Mouse (Mus musculus): ENCODE measurements at regions not wholly inside any gene's neighbourhood (a gene's known extent, or its start where the extent isn't known, plus 50 kb on each side); places are given as distances from the start of the nearest gene placed in this dataset.

DNA sequence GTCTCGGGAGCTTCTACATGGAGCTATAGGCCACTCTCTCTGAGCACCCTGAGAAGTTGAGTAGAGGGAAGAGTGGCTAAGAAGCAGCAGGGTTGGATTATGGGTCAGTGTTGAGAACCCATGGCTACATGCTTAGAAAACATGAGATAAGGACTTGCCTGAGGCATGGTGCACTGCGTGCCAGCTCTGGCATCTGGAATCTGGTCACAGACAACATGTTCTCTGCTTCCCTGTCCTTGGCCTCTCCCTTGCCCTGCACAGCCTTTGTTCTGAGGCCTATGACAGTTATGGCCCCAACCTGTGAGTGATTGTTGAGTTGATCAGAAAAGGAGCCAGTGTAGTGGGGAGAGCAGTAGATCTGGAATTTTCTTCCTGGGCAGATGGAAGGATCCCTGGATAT, 409.1 kb upstream of the Cdh4 start:
- DNase-seq: no peak

DNA sequence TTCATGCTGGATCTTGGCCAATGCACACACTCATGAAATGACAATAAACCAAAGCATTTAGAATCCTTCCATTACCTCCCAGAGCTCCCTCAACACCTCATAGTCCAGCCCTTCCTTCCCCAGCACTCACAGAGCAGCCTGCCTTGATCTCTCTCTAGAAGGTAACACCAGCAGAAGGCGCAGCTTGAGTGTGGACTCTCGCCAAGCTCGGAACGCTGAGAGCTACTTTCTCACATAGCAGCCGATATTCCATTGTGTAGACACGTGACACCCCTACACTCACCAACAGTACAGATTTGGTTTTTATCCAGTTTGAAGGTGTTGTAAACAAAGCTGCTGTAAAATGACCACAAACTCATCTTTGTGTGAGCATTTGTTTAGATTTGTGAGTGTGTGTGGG, 406.8 kb upstream of the Cdh4 start:
- no peak for DNase-seq

DNA sequence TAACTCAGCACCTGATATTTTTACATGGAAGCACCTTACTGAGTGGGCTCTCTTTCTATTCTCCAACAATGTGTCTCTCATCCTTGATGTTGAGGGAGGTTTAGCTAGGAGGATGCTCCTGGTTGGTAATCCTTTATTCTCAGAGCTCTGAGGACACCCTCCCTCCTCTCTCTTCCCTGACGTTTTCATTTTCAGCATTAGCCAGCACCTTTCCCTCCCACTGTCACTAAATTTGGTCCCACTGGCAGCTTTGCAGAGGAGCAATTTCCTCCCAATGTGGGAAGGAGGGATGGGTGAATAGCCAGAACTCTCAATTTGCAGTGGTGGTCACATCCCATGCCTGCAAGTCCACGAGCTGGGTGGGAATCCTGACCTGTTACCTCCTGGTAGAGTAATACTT, 402.5 kb upstream of the Cdh4 start:
- no peak for DNase-seq

DNA sequence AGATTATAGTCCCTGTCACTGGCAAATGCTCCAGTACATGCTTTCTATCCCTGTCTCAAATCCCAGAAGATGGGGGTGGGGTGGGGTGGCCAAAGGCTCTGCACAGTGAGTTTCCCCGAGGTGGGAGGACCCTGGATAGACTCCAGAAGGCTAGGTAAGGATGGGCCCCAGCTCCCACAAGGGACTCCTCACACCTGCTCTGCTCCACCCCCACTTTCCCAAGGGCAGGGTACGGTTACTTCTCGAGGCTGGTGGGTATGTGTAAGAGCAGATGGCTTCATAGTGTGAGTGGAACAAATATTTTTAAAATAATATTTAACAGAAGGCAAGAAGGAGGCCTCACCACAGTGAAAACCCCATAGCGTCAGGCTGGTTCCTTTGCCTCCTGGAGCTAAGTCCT, 398.6 kb upstream of the Cdh4 start:
- DNase-seq: no peak

DNA sequence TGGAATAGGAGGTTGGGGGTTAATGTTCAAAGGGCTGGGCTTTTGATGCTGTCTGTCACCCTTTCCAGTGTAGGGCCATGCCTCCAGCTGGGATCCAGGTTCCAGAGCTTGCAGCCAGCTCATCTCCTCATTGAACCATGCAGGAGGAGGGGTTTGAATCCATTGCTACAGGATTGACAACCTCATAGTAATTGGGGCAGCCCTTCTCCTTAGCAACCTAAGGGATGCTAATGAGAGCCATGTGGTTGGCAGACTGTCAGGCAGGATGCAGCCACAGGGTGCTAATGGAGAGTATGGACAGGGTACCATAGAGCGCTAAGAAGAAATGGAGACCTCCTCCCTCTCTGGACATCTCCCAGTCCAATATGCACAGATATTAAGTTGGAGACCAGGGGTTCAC, 396.9 kb upstream of the Cdh4 start:
- DNase-seq: no peak

DNA sequence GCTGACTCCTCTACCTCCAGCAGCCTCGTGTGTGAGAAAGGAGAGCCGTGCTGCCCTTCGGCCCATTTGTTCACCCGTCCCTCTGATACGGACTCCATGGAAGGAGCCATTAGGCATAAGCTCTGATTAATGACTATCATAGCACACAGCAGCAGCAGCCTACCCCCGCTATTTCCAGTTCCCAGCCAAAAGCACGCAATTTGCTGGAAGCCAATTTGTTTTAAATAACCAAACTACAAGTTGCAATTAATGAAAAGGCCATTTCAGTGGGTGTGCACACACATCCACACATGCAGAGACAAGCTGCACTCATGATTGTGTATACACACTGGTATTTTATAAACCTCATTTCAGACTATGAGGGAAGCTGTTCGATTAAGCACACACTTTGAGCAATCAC, 387.8 kb upstream of the Cdh4 start:
- DNase-seq: no peak

GRCm38 (mm10) chr2:179064616-179065015, 377.6 kb upstream of the Cdh4 start:
- DNase-seq: no peak

- no peak for DNase-seq
Measured at GRCm38 (mm10) chr2:179069520-179069919, 372.7 kb upstream of the Cdh4 start.

- DNase-seq: peak; percentile 65
Measured at GRCm38 (mm10) chr2:179070346-179070745, 371.9 kb upstream of the Cdh4 start.

DNA sequence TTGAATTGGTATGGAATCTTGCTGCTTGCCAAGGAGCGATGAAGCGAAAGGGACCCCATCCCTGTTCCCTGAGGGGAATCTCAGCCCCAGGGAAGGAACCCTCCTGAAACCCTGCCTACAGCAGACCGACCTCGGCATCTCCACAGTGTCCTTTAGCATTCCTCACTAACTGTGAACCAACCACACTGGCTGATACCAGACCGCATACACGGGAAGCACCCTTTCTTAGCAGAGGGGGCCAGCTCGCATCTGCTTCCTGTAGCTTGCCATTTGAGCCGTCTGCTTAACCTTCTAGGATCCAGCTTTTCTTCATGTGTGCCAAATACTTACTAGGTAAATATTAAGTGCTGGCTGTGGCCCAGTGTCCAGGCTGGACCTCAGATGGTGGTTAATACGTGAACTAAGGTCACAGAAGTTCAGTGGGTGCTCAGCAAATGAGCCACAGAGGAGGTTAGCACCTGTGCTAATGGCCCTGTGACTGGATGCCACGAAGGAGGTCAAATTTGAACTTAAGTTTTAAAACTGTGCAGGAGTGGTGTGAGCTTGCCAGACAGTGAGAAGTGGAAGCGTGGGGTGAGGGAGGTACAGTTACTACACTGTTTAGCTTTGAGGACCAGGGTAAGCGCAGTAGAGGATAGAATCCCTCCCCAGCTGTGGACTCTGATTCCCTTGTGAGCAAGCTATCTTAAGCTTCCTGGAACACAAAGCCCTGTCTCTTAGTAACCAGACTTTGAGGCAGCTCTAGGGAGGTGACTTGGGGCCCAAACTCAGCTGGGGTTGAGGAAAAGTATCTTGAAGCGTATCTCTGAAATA, 361.6 kb upstream of the Cdh4 start:
- peak; percentile 94 for DNase-seq

- DNase-seq: no peak
Measured at GRCm38 (mm10) chr2:179086915-179087314, 355.3 kb upstream of the Cdh4 start.

- no peak for DNase-seq
Measured at GRCm38 (mm10) chr2:179091480-179091879, 350.8 kb upstream of the Cdh4 start.

DNA sequence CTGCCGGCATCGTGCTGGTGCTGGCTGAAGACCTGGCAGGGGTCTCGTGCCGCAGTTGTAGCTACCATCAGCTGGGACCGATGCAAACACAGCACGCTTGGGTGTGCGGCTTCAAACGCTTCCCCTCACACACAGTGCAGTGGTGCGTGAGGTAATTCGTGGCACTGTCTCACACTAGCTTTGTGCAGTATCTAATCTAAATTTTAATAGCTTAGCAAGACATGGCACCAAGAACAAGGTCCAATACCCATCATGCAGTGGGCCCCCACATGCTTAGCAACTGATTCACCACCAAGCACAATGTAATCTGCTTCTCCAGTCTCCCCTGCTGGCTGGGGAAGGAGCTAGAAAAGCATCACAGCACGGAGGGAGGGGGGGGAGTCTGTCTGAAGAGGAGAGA, 348.2 kb upstream of the Cdh4 start:
- DNase-seq: peak; percentile 44

GRCm38 (mm10) chr2:179095981-179096380, 346.2 kb upstream of the Cdh4 start:
- no peak for DNase-seq

GRCm38 (mm10) chr2:179096861-179097260, 345.4 kb upstream of the Cdh4 start:
- no peak for DNase-seq

DNA sequence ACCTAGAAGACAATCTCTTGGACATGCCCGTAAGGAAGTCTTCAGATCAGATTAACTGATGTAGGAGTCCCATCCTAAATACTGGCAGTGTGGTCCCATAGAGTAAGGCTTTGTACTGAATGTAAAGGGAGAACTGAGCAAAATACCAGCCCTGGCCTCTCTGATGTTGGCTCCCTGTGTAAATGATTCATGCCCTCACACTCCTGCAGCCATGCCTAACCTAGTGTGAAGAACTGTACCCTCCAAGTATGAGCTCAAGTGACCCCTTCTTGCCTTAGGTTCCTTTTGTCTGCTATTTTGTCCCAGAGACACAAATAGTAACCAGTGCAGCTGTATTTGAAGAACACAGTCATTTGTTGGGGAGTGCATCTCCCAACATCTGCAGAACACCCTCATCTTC, 342.4 kb upstream of the Cdh4 start:
- no peak for DNase-seq

DNA sequence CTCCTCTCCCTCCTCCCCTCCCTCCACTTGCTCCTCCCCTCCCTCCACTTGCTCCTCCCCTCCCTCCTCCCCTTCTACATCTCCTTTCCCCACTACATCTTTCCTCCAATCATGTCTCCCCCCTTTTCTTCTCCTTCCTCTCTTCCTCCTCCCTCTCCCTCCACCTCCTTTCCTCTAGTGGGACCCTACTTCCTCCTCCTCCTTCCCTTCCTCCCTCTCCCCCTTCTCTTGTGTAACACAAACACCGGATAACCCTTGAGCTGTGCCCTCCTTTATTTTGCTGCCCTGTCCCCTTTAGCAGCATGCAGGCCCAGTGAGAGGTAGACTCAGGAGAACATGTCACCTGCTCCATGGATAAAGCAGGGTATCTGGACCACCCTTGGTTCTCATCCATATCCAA, 339.1 kb upstream of the Cdh4 start:
- no peak for DNase-seq

DNA sequence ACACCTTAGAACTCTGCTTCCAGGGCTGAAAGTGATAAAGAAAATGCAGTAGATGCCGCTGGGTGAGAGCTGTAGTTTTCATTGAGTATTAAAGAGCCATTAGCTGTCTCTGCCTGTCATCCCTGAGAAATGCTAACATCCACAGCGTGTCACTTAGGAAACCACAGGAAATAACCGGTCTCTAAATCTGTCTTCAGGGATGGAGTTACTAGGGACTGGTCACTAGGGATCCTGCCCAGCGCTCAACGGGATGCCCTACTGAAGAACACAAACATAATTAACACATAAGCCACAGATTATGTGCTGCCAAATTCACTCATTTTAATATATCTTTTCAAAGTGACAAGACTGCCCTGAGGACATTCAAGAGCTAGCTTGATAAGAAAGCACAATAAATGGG, 329.3 kb upstream of the Cdh4 start:
- no peak for DNase-seq

DNA sequence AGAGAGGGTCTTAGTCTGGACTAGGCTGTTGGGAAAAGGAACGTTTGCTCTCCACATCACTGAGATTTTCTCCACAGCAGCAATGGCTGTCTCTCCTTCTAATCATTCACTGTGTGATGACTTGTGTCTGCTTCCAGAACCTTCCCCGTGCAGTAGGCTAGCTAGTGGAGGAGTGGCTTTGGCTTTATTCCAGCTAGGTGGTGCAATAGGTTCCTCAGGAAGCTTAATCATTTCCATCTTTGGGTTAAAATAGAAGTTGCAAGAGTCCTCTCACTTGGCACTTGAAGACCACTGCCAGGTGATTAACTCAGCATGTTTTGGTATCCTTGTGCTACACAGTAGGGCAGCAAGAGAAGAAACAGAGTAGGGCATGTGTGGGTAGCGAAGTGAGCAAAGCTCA, 314.2 kb upstream of the Cdh4 start:
- peak; percentile 9 for DNase-seq

- DNase-seq: no peak
Measured at GRCm38 (mm10) chr2:179128432-179128831, 313.8 kb upstream of the Cdh4 start.

DNA sequence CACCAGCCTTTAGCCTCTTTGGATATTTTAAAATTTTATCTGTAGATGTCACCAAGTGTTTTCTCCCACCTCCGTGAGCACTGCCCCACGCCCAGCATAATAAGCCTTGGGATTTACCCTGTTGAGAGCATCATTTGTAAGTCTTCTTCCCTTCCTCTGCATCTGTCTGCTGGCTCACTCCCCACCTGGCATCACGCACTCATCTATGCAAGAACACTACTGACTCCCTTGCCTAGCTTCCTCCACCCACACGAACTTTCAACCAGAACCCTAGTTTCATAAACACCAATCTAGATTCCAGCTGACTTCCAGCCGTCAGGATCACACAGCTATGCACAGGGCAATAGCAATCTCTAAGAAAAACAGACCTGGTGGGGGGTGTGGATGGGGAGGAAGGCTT, 311.2 kb upstream of the Cdh4 start:
- no peak for DNase-seq

DNA sequence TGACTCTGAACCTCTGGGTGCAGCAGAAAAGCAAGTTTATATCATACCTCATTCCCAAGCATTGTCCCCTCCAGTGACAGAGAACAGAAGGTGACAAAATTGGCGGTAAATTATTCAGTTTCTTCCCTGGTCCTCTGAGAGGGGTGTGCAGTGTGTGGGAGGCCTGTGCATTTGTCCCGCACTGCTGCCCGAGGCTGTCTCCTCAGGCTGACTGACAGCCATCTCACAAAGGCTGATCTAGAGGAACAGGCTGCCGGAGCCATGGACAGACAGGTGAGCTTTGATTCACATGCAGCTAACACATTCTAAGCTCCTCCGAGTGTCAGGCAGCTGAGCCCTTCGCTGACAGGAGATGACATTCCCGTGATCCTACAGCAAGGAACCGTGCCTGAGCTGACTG, 299.9 kb upstream of the Cdh4 start:
- DNase-seq: no peak

DNA sequence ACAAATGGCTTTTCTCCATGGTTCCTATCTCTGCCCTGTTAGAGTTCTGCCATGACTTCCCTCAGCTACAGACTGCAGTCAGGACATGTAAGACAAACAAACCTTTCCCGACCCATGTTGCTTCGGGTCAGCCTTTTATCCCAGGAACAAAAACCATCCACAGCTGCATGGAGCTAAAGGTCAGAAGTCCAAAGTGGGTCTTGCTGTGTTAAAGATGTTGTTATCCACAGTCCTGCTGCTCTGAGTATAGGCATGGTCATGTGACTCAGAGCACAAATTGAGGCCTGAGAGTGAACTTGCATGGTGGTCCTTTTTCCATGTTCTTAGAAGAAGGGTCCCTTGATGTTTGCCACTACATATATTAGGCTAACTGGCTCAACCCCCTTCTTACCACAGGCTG, 296.5 kb upstream of the Cdh4 start:
- DNase-seq: no peak

GRCm38 (mm10) chr2:179146274-179146673, 296.0 kb upstream of the Cdh4 start:
- DNase-seq: no peak

- no peak for DNase-seq
Measured at GRCm38 (mm10) chr2:179148194-179148593, 294.0 kb upstream of the Cdh4 start.

Measured in kidney, adult 9 months (tissue).